Mouse (Mus musculus) forebrain, embryonic 15.5 days (tissue): ENCODE data around the gene Smoc2. TPM values are rescaled to one million over a fixed set of nuclear protein-coding genes. Genes with fewer than 3 reads are reported as not detected.

Experiments
- ATAC-seq: fragments of 200-750 bp; cut with Nextera tagmentation; replicated peaks from 2 replicates; pipeline ENCODE4 v1.8.0; 2017; ENCODE audit warnings: mild to moderate bottlenecking, moderate TSS enrichment, moderate library complexity
- H3K27ac ChIP-seq: fragments of 300-500 bp; sonication (generic); replicated peaks from 2 replicates; pipeline ENCODE4 v1.5.1; 2015; ENCODE audit warnings: mild to moderate bottlenecking, inconsistent platforms
- H3K27me3 ChIP-seq: fragments of 300-500 bp; sonication (generic); 2 replicates; pipeline ENCODE4 v1.6.1; 2015; ENCODE audit warnings: inconsistent platforms
- H3K36me3 ChIP-seq: fragments of 300-500 bp; sonication (generic); 2 replicates; pipeline ENCODE4 v1.6.1; 2015; ENCODE audit warnings: mild to moderate bottlenecking, inconsistent platforms
- H3K4me1 ChIP-seq: fragments of 300-500 bp; sonication (generic); 2 replicates; pipeline ENCODE4 v1.6.1; 2015; ENCODE audit warnings: inconsistent platforms
- H3K4me2 ChIP-seq: fragments of 300-500 bp; sonication (generic); replicated peaks from 2 replicates; pipeline ENCODE4 v1.6.1; 2015; ENCODE audit warnings: mild to moderate bottlenecking, inconsistent platforms
- H3K4me3 ChIP-seq: fragments of 300-500 bp; sonication (generic); 2 replicates; pipeline ENCODE4 v1.5.1; 2015; ENCODE audit warnings: mild to moderate bottlenecking, inconsistent platforms
- H3K9ac ChIP-seq: fragments of 300-500 bp; sonication (generic); replicated peaks from 2 replicates; pipeline ENCODE4 v1.6.1; 2015; ENCODE audit warnings: mild to moderate bottlenecking, inconsistent platforms
- H3K9me3 ChIP-seq: fragments of 300-500 bp; sonication (generic); 2 replicates; pipeline ENCODE4 v1.6.1; 2016; ENCODE audit warnings: inconsistent platforms
- WGBS: fragments of 180-500 bp; shearing (Covaris S2); methylation state at CpG from one replicate; pipeline ENCODE4 v1.1.7; 2015; ENCODE audit warnings: mixed read lengths; 5-methylcytosine and 5-hydroxymethylcytosine counted together
- polyA plus RNA-seq: library from polyadenylated mRNA; unstranded; fragments of >200 nt; fragmentation: Nextera tagmentation; extraction: Ambion mirVana; gene quantifications from 2 replicates; pipeline ENCODE4 v1.2.1, GENCODE M21; 2015

The Smoc2 gene
- polyA plus RNA-seq, 1 experiment from 2014 or later, result 1.4 TPM

DNA sequence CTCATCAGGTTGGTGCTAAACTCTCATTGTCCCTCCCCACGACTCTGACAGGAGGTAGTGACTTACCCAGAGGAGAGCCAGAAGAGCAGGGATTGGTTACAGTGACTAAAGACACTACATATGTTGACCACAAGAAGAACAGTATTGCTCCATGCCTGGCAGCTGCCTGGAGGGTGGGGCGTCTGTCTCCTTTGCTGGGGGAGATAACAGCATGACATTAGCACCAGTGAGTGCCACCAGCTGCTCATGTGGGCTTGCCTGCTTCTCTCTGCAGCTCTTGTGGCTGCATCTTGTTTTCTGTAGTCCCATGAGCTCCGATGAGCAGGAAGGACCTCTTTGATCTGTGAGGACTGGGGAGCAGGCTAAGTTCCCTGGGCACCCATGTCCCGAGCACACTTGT lies 29.7 kb upstream of the Smoc2 start:
- ATAC-seq, result no peak
- no peak overlapping the region for H3K4me3 ChIP-seq
- H3K9ac ChIP-seq, result no peak overlapping the region
- no peaks in the 10 kb centered on the region for H3K4me1 ChIP-seq
- no peaks in the 10 kb centered on the region for H3K27me3 ChIP-seq
- H3K9me3 ChIP-seq, result no peaks in the 10 kb centered on the region
- 74% methylated on average over 4 of the region's 4 CpGs for WGBS
- H3K36me3 ChIP-seq, result no peaks in the 10 kb centered on the region
- no peak overlapping the region for H3K27ac ChIP-seq
- no peak overlapping the region for H3K4me2 ChIP-seq

DNA sequence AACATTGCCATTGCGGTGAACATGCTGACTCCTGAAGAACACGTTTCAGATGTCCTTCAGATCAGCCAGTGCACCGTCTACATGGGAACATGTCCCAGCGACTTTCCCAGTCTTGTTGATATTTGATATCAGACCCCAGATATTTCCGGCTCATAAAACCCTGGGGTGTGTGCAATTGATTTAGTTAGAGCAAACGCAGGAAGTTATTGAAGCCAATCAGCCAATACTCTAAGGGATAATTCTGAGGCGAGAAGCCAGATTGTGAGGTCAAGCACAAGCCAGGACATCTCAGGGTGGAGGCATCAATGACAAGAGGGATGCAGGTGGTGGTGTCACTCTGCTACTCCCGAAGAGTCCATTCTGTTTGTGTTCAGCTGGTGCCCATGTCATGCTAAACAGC lies 28.9 kb upstream of the Smoc2 start:
- Histone ChIP-seq H3K36me3 (no peaks in the 10 kb centered on the region), H3K27ac (no peak overlapping the region), H3K9ac (no peak overlapping the region), H3K4me3 (no peak overlapping the region), H3K9me3 (no peaks in the 10 kb centered on the region), H3K4me2 (no peak overlapping the region), H3K4me1 (no peaks in the 10 kb centered on the region), H3K27me3 (no peaks in the 10 kb centered on the region)
- WGBS, result 87% methylated on average over 8 of the region's 8 CpGs
- no peak for ATAC-seq

DNA sequence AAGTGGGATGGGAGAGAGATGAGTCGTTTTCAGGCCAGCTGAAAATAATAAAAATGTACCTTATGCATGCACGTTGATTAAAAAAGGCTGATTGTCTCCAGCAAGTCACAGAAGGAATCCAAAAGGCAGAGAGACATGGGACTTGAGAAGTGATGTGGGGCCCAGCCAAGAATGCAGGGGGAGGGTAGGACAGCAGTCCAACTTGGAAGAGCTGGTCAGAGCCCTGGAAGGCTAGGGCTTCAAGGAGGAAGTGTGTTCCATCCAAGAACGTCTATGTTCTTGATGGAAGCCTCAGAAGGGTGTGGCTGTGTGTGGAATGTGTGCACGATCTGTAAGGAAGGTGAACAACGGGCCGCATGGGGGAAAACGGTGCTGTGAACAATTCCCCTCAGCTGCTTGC lies 26.9 kb upstream of the Smoc2 start:
- Histone ChIP-seq H3K9ac (no peak overlapping the region), H3K4me1 (no peaks in the 10 kb centered on the region), H3K27me3 (no peaks in the 10 kb centered on the region), H3K36me3 (no peaks in the 10 kb centered on the region), H3K9me3 (no peaks in the 10 kb centered on the region), H3K27ac (no peak overlapping the region), H3K4me2 (no peak overlapping the region), H3K4me3 (no peak overlapping the region)
- WGBS, result 76% methylated on average over 7 of the region's 7 CpGs
- ATAC-seq, result no peak

- no peak for ATAC-seq
- no peak overlapping the region for H3K27ac ChIP-seq
- H3K9me3 ChIP-seq, result no peaks in the 10 kb centered on the region
- no peak overlapping the region for H3K4me2 ChIP-seq
- no peaks in the 10 kb centered on the region for H3K4me1 ChIP-seq
- H3K4me3 ChIP-seq, result no peak overlapping the region
- no peaks in the 10 kb centered on the region for H3K36me3 ChIP-seq
- no peak overlapping the region for H3K9ac ChIP-seq
- WGBS, result 85% methylated on average over 5 of the region's 5 CpGs
- H3K27me3 ChIP-seq, result no peaks in the 10 kb centered on the region
Observed at GRCm38 (mm10) chr17:14254616-14255015, 24.7 kb upstream of the Smoc2 start.

GRCm38 (mm10) chr17:14257799-14258520 lies 21.3 kb upstream of the Smoc2 start:
- Histone ChIP-seq H3K4me2 (no peak overlapping the region), H3K4me3 (no peak overlapping the region), H3K9me3 (no peaks in the 10 kb centered on the region), H3K9ac (no peak overlapping the region), H3K36me3 (no peaks in the 10 kb centered on the region), H3K4me1 (no peaks in the 10 kb centered on the region), H3K27me3 (no peaks in the 10 kb centered on the region), H3K27ac (no peak overlapping the region)
- ATAC-seq, result no peak
- WGBS, result 84% methylated on average over 7 of the region's 7 CpGs

GRCm38 (mm10) chr17:14258906-14259305 lies 20.4 kb upstream of the Smoc2 start:
- 39% methylated on average over 6 of the region's 6 CpGs for WGBS
- no peaks in the 10 kb centered on the region for H3K36me3 ChIP-seq
- no peaks in the 10 kb centered on the region for H3K9me3 ChIP-seq
- H3K4me3 ChIP-seq, result no peak overlapping the region
- H3K27me3 ChIP-seq, result no peaks in the 10 kb centered on the region
- no peak overlapping the region for H3K27ac ChIP-seq
- no peak for ATAC-seq
- H3K4me1 ChIP-seq, result no peaks in the 10 kb centered on the region
- no peak overlapping the region for H3K9ac ChIP-seq
- H3K4me2 ChIP-seq, result no peak overlapping the region

DNA sequence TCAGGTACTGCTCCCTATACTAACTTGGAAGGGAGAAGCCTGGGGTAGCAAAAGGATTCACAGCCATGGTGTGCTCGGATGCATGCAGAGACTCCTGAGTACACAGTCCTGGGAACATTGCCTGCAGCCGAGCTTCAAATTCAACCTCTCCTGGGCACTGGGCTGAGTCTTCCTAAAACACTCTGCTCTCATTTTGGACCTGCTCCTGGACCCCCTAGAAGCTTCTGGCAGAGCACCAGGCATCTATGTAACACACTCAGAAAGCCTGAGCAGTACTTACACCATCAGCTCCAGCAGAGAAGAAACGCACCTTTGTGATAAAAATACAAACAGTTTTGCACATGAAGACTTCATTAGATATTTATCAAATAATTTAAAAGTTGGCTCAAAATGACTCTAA lies 18.3 kb upstream of the Smoc2 start:
- 79% methylated on average over 3 of the region's 3 CpGs for WGBS
- ATAC-seq, result no peak
- H3K4me3 ChIP-seq, result no peak overlapping the region
- H3K27me3 ChIP-seq, result no peaks in the 10 kb centered on the region
- no peak overlapping the region for H3K4me2 ChIP-seq
- H3K9ac ChIP-seq, result no peak overlapping the region
- H3K27ac ChIP-seq, result no peak overlapping the region
- H3K4me1 ChIP-seq, result no peaks in the 10 kb centered on the region
- H3K36me3 ChIP-seq, result no peaks in the 10 kb centered on the region
- H3K9me3 ChIP-seq, result no peaks in the 10 kb centered on the region

DNA sequence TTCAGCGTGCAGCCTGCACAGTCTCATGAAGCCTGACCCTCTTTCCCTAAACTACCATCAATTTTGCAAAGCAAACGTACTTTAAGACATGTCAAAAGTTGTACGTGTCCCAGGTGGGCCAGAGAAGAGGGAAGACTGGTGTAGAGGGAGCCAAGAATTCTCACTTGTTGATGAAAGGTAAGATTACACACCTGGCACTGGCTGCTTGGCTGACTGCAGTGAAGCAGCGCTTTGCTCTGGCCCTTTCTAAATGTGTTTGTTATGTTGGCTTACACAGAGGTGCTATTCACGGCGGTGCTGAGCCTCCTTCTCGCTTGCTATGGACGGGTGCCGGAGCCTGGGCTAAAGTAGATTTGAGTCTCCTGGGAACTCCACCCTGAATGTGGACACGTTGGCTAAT lies 17.1 kb upstream of the Smoc2 start:
- H3K4me1 ChIP-seq, result no peaks in the 10 kb centered on the region
- H3K4me3 ChIP-seq, result no peak overlapping the region
- H3K9me3 ChIP-seq, result no peaks in the 10 kb centered on the region
- no peak overlapping the region for H3K27ac ChIP-seq
- WGBS, result 89% methylated on average over 10 of the region's 10 CpGs
- no peaks in the 10 kb centered on the region for H3K27me3 ChIP-seq
- ATAC-seq, result no peak
- H3K36me3 ChIP-seq, result no peaks in the 10 kb centered on the region
- no peak overlapping the region for H3K9ac ChIP-seq
- no peak overlapping the region for H3K4me2 ChIP-seq

DNA sequence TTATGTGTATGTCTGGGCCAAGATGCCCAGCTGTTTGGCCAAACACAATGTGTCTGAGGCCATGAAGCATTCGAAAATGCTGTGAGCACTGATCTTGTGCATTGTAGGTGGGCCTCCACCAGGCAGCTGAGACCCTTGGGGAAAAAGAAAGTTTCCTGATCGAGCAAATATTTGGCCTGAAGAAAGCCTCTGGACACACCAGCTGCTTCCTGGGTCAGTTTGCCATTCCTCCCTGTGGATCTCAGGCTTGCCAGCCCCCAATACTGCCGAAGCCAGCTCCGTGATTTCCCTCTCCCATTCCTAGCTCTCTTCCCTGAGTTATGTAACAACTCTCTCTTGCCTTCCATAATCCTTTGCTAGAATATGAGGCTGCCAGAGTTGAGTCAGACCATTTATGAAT lies 11.3 kb upstream of the Smoc2 start:
- no peak overlapping the region for H3K9ac ChIP-seq
- no peak overlapping the region for H3K4me3 ChIP-seq
- H3K9me3 ChIP-seq, result no peaks in the 10 kb centered on the region
- no peaks in the 10 kb centered on the region for H3K36me3 ChIP-seq
- H3K4me2 ChIP-seq, result no peak overlapping the region
- H3K4me1 ChIP-seq, result no peaks in the 10 kb centered on the region
- H3K27me3 ChIP-seq, result no peaks in the 10 kb centered on the region
- no peak overlapping the region for H3K27ac ChIP-seq
- ATAC-seq, result no peak
- 89% methylated on average over 4 of the region's 4 CpGs for WGBS

DNA sequence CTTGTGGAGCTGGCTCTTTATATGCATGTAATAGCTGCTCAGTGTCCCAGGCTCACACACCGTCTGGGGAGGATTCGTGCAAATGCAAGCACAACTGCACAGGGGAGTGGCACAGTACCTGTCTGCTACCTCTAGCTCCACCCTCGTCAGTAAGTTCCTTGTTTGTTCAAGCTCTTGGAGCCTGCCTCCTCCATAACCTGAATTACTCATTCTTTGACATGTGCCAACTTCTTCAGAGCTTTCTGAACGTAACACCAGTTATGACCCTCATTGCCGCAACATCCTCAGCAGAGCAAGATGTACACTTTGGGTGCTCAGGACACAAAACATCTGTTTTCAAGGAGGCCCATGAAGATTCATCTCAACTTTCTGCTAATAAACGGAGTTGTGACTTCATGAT lies 5.9 kb upstream of the Smoc2 start:
- WGBS, result 83% methylated on average over 6 of the region's 6 CpGs
- H3K4me2 ChIP-seq, result no peak overlapping the region
- H3K36me3 ChIP-seq, result no peaks in the 10 kb centered on the region
- no peak for ATAC-seq
- no peaks in the 10 kb centered on the region for H3K9me3 ChIP-seq
- H3K27me3 ChIP-seq, result peaks cover 17% of the 10 kb centered on the region
- H3K4me1 ChIP-seq, result no peaks in the 10 kb centered on the region
- no peak overlapping the region for H3K27ac ChIP-seq
- H3K9ac ChIP-seq, result no peak overlapping the region
- no peak overlapping the region for H3K4me3 ChIP-seq

DNA sequence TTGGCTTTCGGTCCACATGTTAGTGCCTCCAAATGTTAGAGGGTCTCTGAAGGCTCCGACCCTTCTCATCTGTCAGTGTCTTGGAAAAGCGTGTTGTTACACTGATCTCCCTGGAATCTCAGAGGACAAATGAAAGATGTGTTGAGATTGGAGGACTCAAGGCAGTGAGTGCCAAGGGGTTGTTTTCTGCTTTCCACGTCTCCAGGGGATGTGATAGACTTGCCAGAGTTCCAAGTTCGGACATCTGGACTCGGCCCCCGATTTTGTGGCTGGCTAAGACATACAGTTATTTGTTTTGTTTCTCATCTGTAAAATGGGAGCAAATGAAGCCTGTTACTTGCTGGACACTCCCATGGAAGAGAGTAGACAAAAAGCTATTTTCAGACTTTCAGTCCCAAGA lies 2.0 kb upstream of the Smoc2 start:
- no peak overlapping the region for H3K27ac ChIP-seq
- H3K4me1 ChIP-seq, result peaks cover 13% of the 10 kb centered on the region
- H3K4me2 ChIP-seq, result no peak overlapping the region
- ATAC-seq, result no peak
- H3K27me3 ChIP-seq, result peaks cover 56% of the 10 kb centered on the region
- H3K4me3 ChIP-seq, result no peak overlapping the region
- no peaks in the 10 kb centered on the region for H3K36me3 ChIP-seq
- no peak overlapping the region for H3K9ac ChIP-seq
- no peaks in the 10 kb centered on the region for H3K9me3 ChIP-seq
- WGBS, result 92% methylated on average over 7 of the region's 7 CpGs

GRCm38 (mm10) chr17:14279966-14280300 lies 627 bp downstream of the Smoc2 start:
- H3K36me3 ChIP-seq, result no peaks in the 10 kb centered on the region
- no peak overlapping the region for H3K27ac ChIP-seq
- peaks cover 57% of the 10 kb centered on the region for H3K27me3 ChIP-seq
- H3K9ac ChIP-seq, result no peak overlapping the region
- H3K4me1 ChIP-seq, result peaks cover 13% of the 10 kb centered on the region
- peak overlapping the region; percentile 43 for H3K4me3 ChIP-seq
- H3K4me2 ChIP-seq, result peak overlapping the region; percentile 81
- no peaks in the 10 kb centered on the region for H3K9me3 ChIP-seq
- no peak for ATAC-seq
- WGBS, result under 1% methylated on average over 10 of the region's 10 CpGs

DNA sequence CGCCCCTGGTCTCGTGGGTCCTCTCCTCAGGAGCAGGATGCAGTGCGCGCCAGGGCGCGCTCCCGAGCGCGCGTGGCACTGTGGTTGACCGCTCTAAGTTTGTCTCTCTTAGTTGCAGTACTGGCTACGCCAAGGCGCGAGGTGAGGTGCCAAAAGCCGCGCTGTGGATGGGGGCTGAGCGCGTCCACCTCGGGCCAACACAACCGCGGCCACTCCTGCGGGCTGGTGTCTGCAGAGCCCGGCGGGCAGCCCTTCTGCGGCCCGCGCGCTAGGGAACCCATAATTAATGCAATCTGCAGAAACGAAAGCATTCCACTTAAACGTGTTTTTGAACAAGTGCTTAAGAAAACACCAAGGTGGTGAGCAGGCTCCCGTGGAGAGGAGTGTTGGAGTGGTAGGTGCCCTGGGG lies 1.1 kb downstream of the Smoc2 start:
- Histone ChIP-seq H3K9me3 (no peaks in the 10 kb centered on the region), H3K4me2 (peak overlapping the region; percentile 81), H3K9ac (no peak overlapping the region), H3K36me3 (no peaks in the 10 kb centered on the region), H3K4me1 (peaks cover 13% of the 10 kb centered on the region), H3K27ac (no peak overlapping the region), H3K27me3 (peaks cover 57% of the 10 kb centered on the region), H3K4me3 (peak overlapping the region; percentile 43)
- 0 out of 2 replicates have a peak, but pooled peaks have one; percentile 33 for ATAC-seq
- WGBS, result under 1% methylated on average over 31 of the region's 31 CpGs
